Mouse (Mus musculus) kidney, embryonic 15.5 days (tissue): Measurements from ENCODE around the gene Sertad2. TPM values are rescaled to one million over a fixed set of nuclear protein-coding genes. Genes with fewer than 3 reads are reported as not detected.
A peak's percentile ranks its signal among the peaks of the same experiment; 100 is the strongest.

Experiments
- ATAC-seq: fragments of 200-750 bp; cut with Nextera tagmentation; replicated peaks from 2 replicates; pipeline ENCODE4 v1.8.0; 2017; ENCODE audit warnings: moderate TSS enrichment; ENCODE audit not compliant: low FRiP score
- H3K27ac ChIP-seq: fragments of 300-500 bp; sonication (generic); 2 replicates; pipeline ENCODE4 v1.5.1; 2015; ENCODE audit warnings: mild to moderate bottlenecking, inconsistent platforms
- H3K27me3 ChIP-seq: fragments of 300-500 bp; sonication (generic); 2 replicates; pipeline ENCODE4 v1.6.1; 2015; ENCODE audit warnings: inconsistent platforms
- H3K36me3 ChIP-seq: fragments of 300-500 bp; sonication (generic); 2 replicates; pipeline ENCODE4 v1.6.1; 2015; ENCODE audit warnings: inconsistent platforms
- H3K4me1 ChIP-seq: fragments of 300-500 bp; sonication (generic); 2 replicates; pipeline ENCODE4 v1.6.1; 2015; ENCODE audit warnings: inconsistent platforms
- H3K4me2 ChIP-seq: fragments of 300-500 bp; sonication (generic); 2 replicates; pipeline ENCODE4 v1.6.1; 2015; ENCODE audit warnings: moderate library complexity, mild to moderate bottlenecking, inconsistent platforms
- H3K4me3 ChIP-seq: fragments of 300-500 bp; sonication (generic); replicated peaks from 2 replicates; pipeline ENCODE4 v1.5.1; 2015; ENCODE audit warnings: mild to moderate bottlenecking, inconsistent platforms
- H3K9ac ChIP-seq: fragments of 300-500 bp; sonication (generic); 2 replicates; pipeline ENCODE4 v1.6.1; 2015; ENCODE audit warnings: mild to moderate bottlenecking, inconsistent platforms
- H3K9me3 ChIP-seq: fragments of 300-500 bp; sonication (generic); replicated peaks from 2 replicates; pipeline ENCODE4 v1.6.1; 2016; ENCODE audit warnings: inconsistent platforms
- WGBS: fragments of 180-500 bp; shearing (Covaris S2); methylation state at CpG from one replicate; pipeline ENCODE4 v1.1.7; 2015; ENCODE audit warnings: mixed read lengths; 5-methylcytosine and 5-hydroxymethylcytosine counted together
- polyA plus RNA-seq: library from polyadenylated mRNA; unstranded; fragments of >200 nt; fragmentation: Nextera tagmentation; extraction: Ambion mirVana; gene quantifications from 2 replicates; pipeline ENCODE4 v1.2.1, GENCODE M21; 2015

Gene Sertad2
- polyA plus RNA-seq, 1 experiment from 2014 or later, result 36.5 TPM

DNA sequence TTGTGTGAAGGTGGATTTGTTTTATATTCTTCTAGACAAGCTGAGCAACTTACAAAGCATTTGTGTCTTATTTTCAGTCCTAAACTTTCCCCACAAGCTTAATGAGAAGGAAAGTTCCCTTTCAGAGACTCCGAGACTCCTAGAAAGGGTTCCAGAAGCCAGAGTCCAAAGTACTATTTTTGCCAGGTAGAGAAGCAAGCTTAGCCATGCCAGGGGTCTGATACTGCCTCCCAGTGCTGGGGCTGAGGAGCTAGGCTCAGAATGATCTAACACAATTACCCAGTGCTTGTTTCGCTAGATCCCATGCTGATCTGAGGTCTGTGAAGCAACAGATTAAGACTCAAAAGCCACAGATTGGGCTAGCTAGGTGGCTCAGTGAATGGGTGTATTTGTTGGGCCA is 84.1 kb downstream of the Sertad2 start:
- WGBS, result 85% methylated on average over 2 of the region's 2 CpGs
- Histone ChIP-seq H3K9me3 (no peaks in the 10 kb centered on the region), H3K4me1 (peaks cover 6% of the 10 kb centered on the region), H3K27ac (no peak overlapping the region), H3K36me3 (no peaks in the 10 kb centered on the region), H3K4me3 (no peak overlapping the region), H3K9ac (no peak overlapping the region), H3K4me2 (no peak overlapping the region), H3K27me3 (no peaks in the 10 kb centered on the region)
- ATAC-seq, result no peak

DNA sequence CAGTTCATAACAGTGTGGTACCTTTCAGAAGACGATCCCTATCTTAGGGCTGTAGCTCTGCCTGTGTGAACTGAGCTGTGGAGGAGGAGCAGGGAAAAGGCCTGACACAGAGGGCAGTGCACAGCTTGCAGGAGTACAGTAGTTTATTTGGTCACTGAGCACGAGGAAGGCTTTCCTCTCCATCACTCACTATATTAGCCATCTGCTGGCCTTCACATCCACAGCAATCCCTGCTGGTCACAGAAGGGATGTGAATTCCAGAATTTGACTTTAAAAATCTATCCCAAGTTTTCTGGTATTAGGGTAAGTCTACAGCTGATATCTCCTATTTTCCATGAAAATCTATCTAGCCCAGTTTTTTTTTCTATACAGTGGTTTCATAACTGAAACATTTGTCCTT is 85.2 kb downstream of the Sertad2 start:
- no peak overlapping the region for H3K4me3 ChIP-seq
- H3K4me2 ChIP-seq, result no peak overlapping the region
- no peaks in the 10 kb centered on the region for H3K27me3 ChIP-seq
- no peaks in the 10 kb centered on the region for H3K36me3 ChIP-seq
- WGBS, result 10% methylated on average over 2 of the region's 2 CpGs
- H3K9me3 ChIP-seq, result no peaks in the 10 kb centered on the region
- H3K27ac ChIP-seq, result no peak overlapping the region
- H3K4me1 ChIP-seq, result peaks cover 9% of the 10 kb centered on the region
- no peak overlapping the region for H3K9ac ChIP-seq
- ATAC-seq, result no peak

DNA sequence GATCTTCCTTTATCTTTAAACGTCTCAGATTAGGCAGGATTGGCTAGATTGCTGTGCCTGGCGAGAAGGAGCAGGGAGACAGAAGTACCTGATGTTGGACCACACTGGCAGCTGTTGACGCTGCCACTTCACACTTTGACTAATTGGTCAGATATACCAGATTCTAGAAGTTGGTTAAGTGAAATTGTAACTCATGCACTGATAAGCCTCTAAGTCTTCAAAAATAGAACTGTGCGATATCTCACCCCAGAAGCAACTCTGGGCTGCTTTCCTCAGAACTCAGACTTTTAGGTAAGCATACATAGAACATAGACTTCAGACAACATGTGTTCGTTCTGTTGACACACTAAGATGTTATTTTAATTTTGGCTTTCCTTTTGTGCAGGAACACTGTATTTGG is 86.6 kb downstream of the Sertad2 start:
- Histone ChIP-seq H3K27ac (no peak overlapping the region), H3K9ac (no peak overlapping the region), H3K4me1 (peaks cover 23% of the 10 kb centered on the region), H3K4me3 (no peak overlapping the region), H3K9me3 (no peaks in the 10 kb centered on the region), H3K36me3 (no peaks in the 10 kb centered on the region), H3K27me3 (no peaks in the 10 kb centered on the region), H3K4me2 (no peak overlapping the region)
- WGBS, result 89% methylated on average over 5 of the region's 5 CpGs
- ATAC-seq, result no peak

DNA sequence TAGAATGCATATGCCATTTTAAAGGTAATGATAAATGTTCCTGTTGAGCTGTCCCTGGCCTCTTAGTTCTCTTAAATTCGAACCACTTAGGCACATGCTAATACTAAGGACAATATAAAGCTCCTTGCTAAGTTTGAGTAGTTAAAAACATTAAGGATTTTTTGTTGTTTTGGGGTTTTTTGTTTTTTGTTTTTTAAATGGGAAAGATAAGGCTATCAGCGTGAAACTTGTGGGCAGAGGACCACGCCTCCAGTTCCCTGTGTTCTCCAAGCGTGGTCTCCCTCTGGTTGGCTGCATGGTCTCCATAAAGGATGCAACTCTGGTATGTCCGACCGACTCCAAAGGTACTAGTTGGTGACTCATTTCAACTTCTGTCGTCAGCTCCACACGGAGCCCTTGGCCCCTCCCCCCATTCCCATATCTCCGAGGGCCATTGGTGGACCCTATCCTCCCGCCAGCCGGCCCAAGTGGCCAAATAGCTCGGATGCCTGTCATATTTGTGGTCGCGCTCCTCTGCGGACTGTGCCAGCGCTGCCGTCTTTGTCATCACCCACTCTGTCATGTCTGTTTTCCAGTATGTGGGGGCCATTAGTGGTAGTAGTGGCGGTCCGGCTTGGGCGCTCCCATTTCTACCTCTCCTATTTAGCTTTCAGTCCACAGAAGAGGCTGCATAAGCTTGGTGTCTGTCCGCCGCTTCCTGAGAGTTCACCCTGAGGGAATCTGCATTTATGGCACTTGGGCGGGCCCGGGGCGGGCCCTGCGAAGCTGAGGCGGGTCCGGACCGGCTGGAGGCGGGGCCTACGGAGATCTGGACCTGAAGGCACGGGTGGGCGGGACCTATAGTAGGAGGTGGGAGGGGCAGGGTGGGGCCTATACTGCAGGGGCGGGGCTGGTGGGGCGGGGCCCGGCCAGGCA is 88.2 kb downstream of the Sertad2 start:
- Histone ChIP-seq H3K4me2 (peak overlapping the region; percentile 74), H3K4me1 (peaks cover 36% of the 10 kb centered on the region), H3K27me3 (no peaks in the 10 kb centered on the region), H3K4me3 (peak overlapping the region; percentile 87), H3K9ac (peak overlapping the region; percentile 11; the same call in 1 of the 2 replicates), H3K27ac (peak overlapping the region; percentile 100), H3K36me3 (no peaks in the 10 kb centered on the region), H3K9me3 (no peaks in the 10 kb centered on the region)
- peak; percentile 92 for ATAC-seq
- 2% methylated on average over 36 of the region's 36 CpGs for WGBS

DNA sequence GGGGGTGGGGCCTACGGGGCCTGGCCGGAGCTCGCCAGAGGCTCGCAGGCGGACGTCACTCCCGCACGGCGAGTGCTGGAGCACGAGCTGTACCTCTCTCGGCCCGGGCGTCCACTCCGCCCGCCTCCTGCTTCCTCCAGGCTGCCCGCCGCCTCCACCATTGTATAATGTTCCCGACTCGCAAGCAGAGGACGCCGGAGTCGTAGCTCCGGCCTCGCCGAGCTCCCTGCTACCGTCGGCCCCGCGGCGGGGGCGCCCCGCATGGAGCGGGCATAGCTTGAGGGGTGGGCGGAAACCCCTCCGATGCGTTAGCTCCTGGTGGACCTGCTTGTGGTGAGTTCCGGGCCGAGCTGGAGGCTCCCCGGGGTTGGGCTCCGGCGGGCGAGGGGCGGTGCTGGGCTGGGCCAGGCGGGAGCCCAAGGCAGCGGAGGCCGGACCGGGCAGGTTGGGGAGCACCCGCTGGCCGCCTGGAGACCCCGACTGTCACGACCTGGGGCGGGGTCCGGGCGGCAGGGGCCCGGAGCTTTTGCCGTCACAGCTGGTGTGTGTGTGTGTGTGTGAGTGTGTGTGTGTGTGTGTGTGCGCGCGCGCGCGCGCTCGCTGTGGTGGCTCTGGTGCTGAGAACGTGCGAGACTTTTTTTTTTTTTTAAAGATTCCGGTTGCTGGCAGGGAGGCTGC is 89.0 kb downstream of the Sertad2 start:
- no peaks in the 10 kb centered on the region for H3K36me3 ChIP-seq
- no peaks in the 10 kb centered on the region for H3K9me3 ChIP-seq
- H3K4me1 ChIP-seq, result peaks cover 38% of the 10 kb centered on the region
- H3K4me2 ChIP-seq, result peak overlapping the region; percentile 74
- no peaks in the 10 kb centered on the region for H3K27me3 ChIP-seq
- peak overlapping the region; percentile 87 for H3K4me3 ChIP-seq
- peak overlapping the region; percentile 100 for H3K27ac ChIP-seq
- peak; percentile 96 for ATAC-seq
- H3K9ac ChIP-seq, result peak overlapping the region; percentile 94
- WGBS, result under 1% methylated on average over 67 of the region's 67 CpGs

DNA sequence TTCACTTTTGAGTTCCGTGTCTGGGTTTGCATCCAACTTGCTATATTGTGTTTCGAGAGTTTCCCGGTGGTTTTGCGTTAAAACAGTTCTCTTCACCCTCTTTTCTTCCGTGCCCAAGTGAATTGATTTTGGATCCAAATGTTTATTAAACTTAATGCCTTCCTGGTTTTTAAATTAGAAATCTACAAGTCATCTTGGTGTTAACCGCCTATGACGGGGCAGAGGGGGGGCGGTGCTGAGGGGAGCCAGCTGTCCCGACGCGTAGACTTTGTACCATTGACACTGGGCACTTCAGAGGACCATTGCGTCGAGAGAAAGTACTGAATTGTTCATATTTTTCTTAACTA is 89.5 kb downstream of the Sertad2 start:
- peaks cover 38% of the 10 kb centered on the region for H3K4me1 ChIP-seq
- no peaks in the 10 kb centered on the region for H3K9me3 ChIP-seq
- no peaks in the 10 kb centered on the region for H3K36me3 ChIP-seq
- peak overlapping the region; percentile 100 for H3K27ac ChIP-seq
- no peak for ATAC-seq
- H3K27me3 ChIP-seq, result no peaks in the 10 kb centered on the region
- H3K9ac ChIP-seq, result peak overlapping the region; percentile 94
- peak overlapping the region; percentile 74 for H3K4me2 ChIP-seq
- WGBS, result under 1% methylated on average over 13 of the region's 13 CpGs
- H3K4me3 ChIP-seq, result peak overlapping the region; percentile 87

DNA sequence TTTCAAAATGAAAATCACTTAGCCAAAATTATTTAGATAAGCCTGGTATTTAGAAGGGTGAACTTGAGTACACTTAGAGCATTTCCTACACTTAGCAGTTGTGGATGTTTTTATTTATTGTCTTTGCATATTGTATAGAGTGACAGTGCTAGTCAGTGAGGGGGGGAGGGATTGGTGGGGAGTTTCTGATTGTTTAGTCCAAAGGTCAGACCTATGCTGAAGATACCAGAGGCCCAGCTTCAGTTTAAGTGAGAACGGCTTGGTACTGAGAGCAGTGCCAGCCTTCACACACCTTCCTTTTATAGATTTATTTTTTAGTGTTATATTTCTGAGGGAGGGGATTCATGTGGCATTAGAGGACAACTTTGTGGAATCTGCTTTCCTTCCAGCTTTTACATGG is 91.5 kb downstream of the Sertad2 start:
- no peak overlapping the region for H3K4me3 ChIP-seq
- no peak overlapping the region for H3K9ac ChIP-seq
- H3K9me3 ChIP-seq, result no peaks in the 10 kb centered on the region
- H3K4me1 ChIP-seq, result peaks cover 46% of the 10 kb centered on the region
- H3K27me3 ChIP-seq, result no peaks in the 10 kb centered on the region
- peak overlapping the region; percentile 14; the same call in 1 of the 2 replicates for H3K4me2 ChIP-seq
- ATAC-seq, result no peak
- no peak overlapping the region for H3K27ac ChIP-seq
- H3K36me3 ChIP-seq, result no peaks in the 10 kb centered on the region
- WGBS, result 89% methylated on average over 1 of the region's 1 CpGs

DNA sequence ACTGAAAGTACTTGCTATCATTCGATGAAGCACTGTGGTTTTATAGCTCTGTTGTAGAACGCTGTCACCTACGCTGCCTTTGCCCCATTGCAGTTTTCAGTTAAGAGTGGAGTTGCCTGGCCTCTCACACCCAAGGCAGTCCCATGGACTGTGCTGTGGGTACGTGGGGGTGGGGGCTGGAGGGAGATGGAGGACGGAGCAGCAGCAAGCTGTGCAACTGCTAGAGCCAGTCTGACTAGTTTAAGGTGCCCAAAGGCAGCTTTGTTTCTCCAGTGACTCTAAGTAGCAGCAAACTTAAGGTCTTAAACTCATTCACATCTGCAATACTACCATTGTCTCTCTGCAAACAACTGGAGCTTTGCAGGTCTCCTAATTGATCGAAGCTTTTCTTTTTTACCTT is 92.6 kb downstream of the Sertad2 start:
- Histone ChIP-seq H3K4me2 (0 out of 2 replicates have a peak overlapping the region, but pooled peaks have one; percentile 25), H3K4me1 (peaks cover 57% of the 10 kb centered on the region), H3K27ac (peak overlapping the region; percentile 84), H3K4me3 (no peak overlapping the region), H3K9me3 (no peaks in the 10 kb centered on the region), H3K36me3 (no peaks in the 10 kb centered on the region), H3K9ac (0 out of 2 replicates have a peak overlapping the region, but pooled peaks have one; percentile 14), H3K27me3 (no peaks in the 10 kb centered on the region)
- ATAC-seq, result no peak
- 28% methylated on average over 6 of the region's 6 CpGs for WGBS

DNA sequence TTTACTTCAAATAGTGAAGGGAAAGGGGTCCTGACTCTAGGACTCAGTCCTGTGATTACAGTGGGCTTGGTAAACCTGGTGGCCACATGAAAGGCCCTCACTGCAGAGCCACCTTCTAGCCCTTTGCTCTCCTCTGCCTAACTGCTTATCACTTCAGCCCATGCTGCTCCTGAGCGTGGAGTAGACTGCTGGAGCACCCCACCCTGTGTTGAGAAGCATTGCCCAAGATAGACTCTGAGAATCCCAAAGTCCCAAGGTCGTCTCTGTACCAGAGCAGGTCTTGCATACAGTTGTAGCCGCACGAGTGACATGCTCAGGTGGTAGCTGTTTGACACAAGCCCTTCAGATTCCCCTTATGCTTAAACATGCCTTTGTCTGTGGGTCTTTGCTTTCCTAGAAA is 93.1 kb downstream of the Sertad2 start:
- no peak for ATAC-seq
- no peak overlapping the region for H3K4me2 ChIP-seq
- 61% methylated on average over 4 of the region's 4 CpGs for WGBS
- no peaks in the 10 kb centered on the region for H3K27me3 ChIP-seq
- peak overlapping the region; percentile 84 for H3K27ac ChIP-seq
- no peak overlapping the region for H3K4me3 ChIP-seq
- peaks cover 58% of the 10 kb centered on the region for H3K4me1 ChIP-seq
- no peaks in the 10 kb centered on the region for H3K36me3 ChIP-seq
- H3K9ac ChIP-seq, result no peak overlapping the region
- no peaks in the 10 kb centered on the region for H3K9me3 ChIP-seq

DNA sequence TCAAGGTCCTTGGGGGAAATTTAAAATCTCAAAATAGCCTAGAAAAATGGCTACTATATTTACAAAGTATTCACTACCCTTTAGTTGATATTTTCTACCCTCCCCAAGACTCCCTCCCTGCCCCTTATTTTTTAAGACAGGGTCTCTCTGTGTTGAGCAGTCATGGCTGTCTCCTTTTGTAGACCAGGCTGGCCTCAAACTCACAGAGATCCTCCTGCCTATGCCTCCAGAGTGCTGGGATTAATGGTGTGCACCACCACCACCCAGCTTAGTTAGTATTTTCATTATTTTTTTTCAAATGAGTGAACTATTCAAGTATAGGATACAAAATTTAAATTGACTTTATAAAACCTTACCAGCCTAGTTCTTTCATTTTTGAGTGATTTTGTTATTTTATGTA is 94.0 kb downstream of the Sertad2 start:
- ATAC-seq, result no peak
- Histone ChIP-seq H3K9me3 (no peaks in the 10 kb centered on the region), H3K4me1 (peaks cover 62% of the 10 kb centered on the region)

DNA sequence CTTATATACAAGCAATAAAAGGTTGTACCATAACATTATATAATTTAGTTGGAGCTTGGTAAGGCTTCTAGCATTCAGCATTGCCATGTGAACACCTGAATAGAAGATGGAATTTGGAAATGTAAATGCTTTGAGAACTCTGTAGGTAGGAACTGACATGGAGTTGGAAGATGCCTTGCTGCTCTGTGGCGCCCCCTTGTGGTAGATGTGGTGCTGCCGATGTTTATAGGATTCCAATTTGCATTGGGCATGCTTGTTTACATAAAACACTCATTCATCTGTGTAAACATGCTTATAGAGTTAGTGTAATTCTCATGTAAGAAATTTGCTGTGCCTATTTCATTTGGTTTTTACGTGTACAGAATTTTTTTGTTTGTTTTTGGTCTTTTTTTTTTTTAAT is 95.8 kb downstream of the Sertad2 start:
- Histone ChIP-seq H3K27me3 (no peaks in the 10 kb centered on the region), H3K36me3 (no peaks in the 10 kb centered on the region), H3K4me1 (peaks cover 58% of the 10 kb centered on the region), H3K4me3 (no peak overlapping the region), H3K4me2 (no peak overlapping the region), H3K9me3 (no peaks in the 10 kb centered on the region), H3K27ac (no peak overlapping the region), H3K9ac (no peak overlapping the region)
- ATAC-seq, result no peak
- WGBS, result 25% methylated on average over 3 of the region's 3 CpGs

More for the DNA sequence above, 94.0 kb downstream of the Sertad2 start:
- Histone ChIP-seq H3K36me3 (no peaks in the 10 kb centered on the region), H3K4me3 (no peak overlapping the region), H3K27ac (no peak overlapping the region), H3K4me2 (no peak overlapping the region), H3K27me3 (no peaks in the 10 kb centered on the region), H3K9ac (no peak overlapping the region)

DNA sequence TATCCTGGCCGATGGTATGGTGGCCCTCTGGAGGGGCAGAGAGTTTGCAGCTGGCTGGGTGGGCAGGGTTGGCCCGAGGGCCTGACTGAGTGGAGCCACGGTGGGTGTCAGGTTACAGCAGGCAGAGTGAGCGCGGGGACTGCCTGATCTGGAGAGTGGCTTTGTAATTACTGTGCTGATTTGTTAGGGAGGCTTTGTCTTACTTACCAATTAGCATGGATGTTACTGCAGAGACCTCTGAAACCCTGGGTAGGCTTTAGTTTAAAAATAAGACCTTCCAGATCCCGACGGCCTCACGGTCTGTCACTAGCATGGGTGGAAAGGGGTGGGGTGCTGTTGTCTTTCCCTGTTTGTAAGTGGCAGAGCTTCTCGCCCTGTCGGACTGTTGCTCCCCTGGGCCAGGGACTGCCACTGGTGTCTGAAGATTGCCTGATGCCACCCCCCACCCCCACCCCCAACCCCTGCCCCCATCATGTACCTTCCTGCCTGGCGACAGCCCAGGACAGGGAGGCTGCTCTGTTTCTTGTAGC is 96.9 kb downstream of the Sertad2 start:
- peak overlapping the region; percentile 23 for H3K9ac ChIP-seq
- no peaks in the 10 kb centered on the region for H3K36me3 ChIP-seq
- 4% methylated on average over 11 of the region's 11 CpGs for WGBS
- peaks cover 59% of the 10 kb centered on the region for H3K4me1 ChIP-seq
- no peaks in the 10 kb centered on the region for H3K27me3 ChIP-seq
- peak; percentile 97 for ATAC-seq
- H3K27ac ChIP-seq, result peak overlapping the region; percentile 84
- no peaks in the 10 kb centered on the region for H3K9me3 ChIP-seq
- H3K4me3 ChIP-seq, result peak overlapping the region; percentile 24
- H3K4me2 ChIP-seq, result peak overlapping the region; percentile 56
